Mouse (Mus musculus) liver, adult 2 months (tissue): ENCODE data around the gene Neurl1b.

ENCODE experiments used
- CTCF ChIP-seq: fragments of 200-500 bp; IDR thresholded peaks from 2 replicates; pipeline ENCODE4 v1.5.1; 2011; ENCODE audit warnings: low read depth, low read length, control low read depth
- POLR2A ChIP-seq: fragments of 200-500 bp; IDR thresholded peaks from 2 replicates; pipeline ENCODE4 v1.6.1; 2011; ENCODE audit warnings: low read length, control low read depth; ENCODE audit not compliant: insufficient read depth; ENCODE audit errors: extremely low read depth

DNA sequence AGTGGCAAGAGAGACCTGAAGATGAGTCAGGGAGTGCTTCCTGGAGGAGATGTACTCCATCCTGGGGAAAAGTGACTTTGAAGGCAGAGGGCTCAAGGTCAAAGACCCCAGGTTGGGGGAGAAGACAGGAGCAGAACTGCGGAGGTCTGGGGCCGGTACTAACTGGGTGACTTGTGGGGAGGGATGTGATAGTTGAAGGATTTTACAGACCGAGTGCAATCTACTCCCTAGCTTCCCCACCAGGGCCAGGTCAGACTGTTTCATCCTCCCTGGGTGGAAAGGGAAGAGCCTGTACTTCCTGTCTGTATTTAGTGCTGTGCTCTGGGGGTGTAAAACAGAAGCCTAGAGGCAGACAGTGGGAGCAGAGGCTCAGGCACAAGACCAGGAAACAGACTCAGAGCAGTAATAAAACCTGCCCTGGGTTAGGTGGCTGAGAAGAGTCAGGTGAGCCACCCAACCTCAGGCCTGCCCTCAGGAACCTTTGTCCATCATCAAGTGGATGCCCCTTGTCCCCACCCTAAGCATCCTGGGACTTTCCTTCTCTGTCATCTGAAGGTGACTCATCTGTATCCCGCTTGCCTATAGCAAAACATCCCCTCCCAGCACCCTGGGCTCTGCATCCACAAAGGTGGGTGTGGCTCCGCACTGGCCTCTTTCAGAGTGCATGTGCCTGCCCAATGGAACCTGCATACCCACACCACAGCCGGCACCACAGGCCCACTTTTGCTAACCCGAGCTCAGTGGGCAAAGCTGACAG is 6.0 kb downstream of the Neurl1b start:
- TF ChIP-seq CTCF (no peak), POLR2A (no peak)
